Mouse (Mus musculus): ENCODE data around the gene AL607142.1.
A peak's percentile ranks its signal among the peaks of the same experiment; 100 is the strongest.

Gene AL607142.1

DNA sequence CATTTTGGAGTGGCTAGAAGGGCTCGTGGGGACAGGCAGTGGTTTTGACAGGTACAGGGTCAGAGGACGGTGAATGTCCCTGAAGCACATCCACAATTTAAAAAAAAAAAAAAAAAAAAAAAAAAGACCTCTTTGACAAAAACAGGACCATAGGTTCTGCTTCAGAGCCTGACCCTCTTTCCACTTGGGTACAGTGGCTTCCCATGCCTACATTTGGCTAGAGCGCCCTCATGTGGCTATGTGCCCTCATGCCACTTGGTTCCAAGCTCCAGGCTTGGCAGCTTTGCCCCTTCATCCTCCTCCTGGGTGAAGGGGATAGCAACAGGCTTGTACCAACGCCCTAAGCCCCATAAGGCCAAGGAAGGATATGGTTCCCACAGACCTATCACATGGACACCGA lies 39.8 kb downstream of the AL607142.1 start:
- DNase-seq (ENCODE audit: low read depth, low spot score) = peak; percentile 33

DNA sequence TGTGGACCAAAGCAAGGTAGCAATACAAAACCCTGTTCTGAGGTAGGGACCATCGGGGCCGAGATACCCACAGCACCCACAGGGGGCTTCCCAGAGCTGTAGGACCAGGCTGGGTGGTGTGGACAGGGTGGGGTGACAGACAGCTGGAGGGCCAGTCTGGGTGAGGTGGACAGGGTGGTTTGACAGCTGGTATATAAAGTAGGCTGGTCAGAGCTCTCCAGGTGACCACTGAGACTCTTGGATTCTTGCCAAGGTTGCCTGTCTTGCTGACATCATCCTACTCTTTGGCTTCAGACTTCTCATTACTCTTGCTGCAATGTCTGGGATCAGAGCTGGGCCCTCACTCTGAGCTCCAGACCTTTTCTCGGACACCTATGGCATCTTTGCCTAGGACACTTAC lies 41.6 kb downstream of the AL607142.1 start:
- DNase-seq (ENCODE audit: low read depth, low spot score) = no peak

GRCm38 (mm10) chr4:120107787-120108186 lies 43.0 kb downstream of the AL607142.1 start:
- no peak for DNase-seq (ENCODE audit: low read depth, low spot score)

- DNase-seq (ENCODE audit: low read depth, low spot score) = no peak
These were observed 50.7 kb downstream of the AL607142.1 start for GRCm38 (mm10) chr4:120115516-120115915.

- no peak for DNase-seq (ENCODE audit: low read depth, low spot score)
These were observed 51.5 kb downstream of the AL607142.1 start for GRCm38 (mm10) chr4:120116312-120116711.

GRCm38 (mm10) chr4:120120276-120120675 lies 55.5 kb downstream of the AL607142.1 start:
- DNase-seq (ENCODE audit: low read depth, low spot score) = peak; percentile 32

DNA sequence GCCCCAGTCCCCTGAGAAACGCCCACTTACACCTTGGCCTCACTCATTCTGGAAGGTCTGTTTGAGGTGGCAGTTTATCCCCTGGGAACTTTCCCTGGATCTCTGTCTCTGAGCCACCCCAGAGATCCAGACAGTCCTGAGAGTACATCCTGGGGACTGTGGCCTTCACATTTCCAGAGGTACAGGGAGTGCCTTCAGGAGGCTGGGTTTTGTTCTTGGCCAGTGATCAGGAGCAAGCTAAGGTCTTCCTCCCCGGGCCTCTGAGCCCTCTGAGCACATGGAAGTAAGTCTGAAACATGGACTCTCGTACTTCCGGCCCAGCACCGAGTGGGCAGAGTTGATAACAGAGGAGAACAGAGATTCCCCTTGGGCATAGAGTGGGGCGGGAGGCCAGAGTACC lies 59.9 kb downstream of the AL607142.1 start:
- DNase-seq (ENCODE audit: low read depth, low spot score) = no peak

GRCm38 (mm10) chr4:120126047-120126446 lies 61.3 kb downstream of the AL607142.1 start:
- DNase-seq (ENCODE audit: low read depth, low spot score) = no peak

- no peak for DNase-seq (ENCODE audit: low read depth, low spot score)
These were observed 62.5 kb downstream of the AL607142.1 start for GRCm38 (mm10) chr4:120127333-120127732.

DNA sequence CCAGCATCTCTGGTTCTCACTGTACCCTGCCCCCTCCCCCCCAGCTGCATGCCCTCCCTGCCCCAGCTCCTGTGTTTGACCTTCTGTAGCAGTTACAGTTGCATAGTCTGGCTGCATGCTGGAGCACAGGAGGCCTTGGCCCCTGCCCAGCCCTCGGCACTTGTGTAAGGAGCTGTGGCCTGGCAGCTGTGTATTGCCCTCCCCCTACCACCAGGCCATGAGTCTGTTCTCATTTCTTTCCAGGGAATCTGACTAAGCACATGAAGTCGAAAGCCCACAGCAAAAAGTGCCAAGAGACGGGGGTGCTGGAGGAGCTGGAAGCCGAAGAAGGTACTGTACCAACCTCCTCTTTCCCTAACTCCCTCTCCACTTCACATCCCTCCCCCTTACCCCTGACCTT lies 63.2 kb downstream of the AL607142.1 start:
- DNase-seq (ENCODE audit: low read depth, low spot score) = no peak

DNA sequence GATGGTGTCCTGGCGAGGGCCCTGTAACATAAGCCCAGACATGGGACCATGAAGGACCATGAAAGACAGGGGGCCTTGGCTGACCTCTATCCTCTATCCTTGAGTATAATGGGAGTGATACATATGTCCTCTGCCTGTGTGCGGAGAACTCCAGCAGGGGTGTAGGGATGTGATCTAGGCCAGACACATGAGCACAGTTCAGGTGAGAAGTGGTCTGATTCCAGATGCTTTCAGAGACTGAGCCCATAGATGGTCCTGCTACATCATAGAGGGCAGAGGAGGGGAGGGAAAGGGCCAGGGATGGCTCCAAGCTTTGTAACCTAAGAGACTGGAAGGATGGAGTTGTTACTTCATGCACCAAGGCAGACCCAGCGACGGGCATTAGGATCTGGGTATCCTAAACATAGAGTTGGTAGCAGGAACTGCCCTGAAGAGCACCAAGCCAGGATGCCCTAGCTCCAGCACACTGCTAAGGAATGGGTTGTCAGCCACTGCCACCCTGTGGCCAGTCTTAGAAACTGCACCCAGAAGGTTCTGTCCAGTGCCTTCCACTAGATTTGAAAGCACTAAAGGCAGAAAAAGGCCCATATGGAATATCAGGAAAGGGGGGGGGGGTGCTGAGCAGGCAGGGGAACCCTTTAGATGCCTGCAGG lies 64.6 kb downstream of the AL607142.1 start:
- DNase-seq (ENCODE audit: low read depth, low spot score) = peak; percentile 40

DNA sequence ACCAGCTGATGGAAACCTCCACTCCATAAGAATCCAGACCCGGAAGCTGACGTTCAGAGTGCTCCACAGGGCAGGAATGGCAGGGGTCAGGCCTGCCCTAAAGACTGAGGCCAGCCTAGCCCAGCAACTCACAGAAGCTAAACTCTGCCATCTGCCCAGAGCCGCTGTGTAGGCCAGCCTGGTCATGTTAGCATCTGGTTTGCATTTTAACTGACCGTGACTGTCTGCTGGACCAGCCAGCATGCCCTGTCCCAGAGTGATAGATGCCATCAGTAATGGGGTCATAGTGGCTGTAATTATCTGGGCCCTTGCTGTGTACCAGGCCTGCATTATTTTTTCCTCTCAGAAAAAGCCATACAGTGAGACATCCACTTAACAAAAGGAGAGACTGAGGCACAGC lies 66.1 kb downstream of the AL607142.1 start:
- no peak for DNase-seq (ENCODE audit: low read depth, low spot score)

DNA sequence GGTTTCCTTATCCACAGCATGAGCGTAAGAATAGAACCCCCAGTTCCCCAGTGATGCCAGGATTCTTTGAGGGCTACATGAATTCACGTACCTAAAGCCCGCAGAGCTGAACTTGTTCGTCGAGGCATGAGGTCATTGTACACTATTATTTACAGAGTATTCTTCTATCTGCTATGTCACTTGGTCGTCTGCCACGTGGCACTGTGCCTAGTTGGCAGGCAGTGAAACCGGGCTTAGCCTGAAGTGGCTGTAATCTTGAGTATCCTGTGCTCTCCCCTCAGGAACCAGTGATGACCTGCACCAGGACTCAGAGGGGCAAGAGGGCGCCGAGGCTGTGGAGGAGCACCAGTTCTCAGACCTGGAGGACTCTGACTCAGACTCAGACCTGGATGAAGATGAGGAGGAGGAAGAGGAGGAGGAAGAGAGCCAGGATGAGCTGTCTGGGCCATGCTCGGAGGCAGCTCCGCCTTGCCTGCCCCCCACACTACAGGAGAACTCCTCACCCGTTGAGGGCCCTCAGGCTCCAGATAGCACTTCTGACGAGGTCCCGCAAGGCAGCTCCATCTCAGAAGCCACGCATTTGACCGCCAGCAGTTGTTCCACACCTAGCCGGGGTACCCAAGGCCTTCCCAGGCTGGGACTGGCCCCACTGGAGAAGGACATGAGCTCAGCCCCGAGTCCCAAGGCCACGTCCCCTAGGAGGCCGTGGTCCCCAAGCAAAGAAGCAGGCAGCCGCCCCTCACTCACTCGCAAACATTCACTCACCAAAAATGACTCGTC lies 66.8 kb downstream of the AL607142.1 start:
- DNase-seq (ENCODE audit: low read depth, low spot score) = no peak

GRCm38 (mm10) chr4:120134223-120134622 lies 69.4 kb downstream of the AL607142.1 start:
- no peak for DNase-seq (ENCODE audit: low read depth, low spot score)

DNA sequence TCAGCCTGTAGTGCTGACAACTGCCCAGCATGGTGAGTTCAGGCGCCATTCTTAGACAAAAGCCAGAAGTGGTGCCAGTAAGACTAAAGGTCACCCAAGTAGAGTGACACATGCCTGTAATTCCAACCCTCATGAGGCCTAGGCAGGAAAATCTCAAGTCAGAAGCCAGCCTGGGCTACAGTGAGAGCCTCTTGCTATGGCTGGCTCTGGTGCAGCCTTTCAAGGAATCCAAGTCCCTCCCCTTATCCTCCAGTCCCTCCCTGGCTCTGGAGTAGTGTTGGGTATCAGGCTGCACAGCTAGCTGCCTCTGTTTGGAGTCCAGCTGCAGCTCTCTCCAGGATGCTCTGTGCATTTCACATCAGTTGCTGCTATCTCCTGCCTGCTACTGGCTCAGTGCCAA lies 77.0 kb downstream of the AL607142.1 start:
- no peak for DNase-seq (ENCODE audit: low read depth, low spot score)

GRCm38 (mm10) chr4:120142905-120143304 lies 78.1 kb downstream of the AL607142.1 start:
- no peak for DNase-seq (ENCODE audit: low read depth, low spot score)

All from R1 (cell line).